Mouse (Mus musculus): Measurements from ENCODE around the gene Pglyrp2. TPM values are rescaled to one million over a fixed set of nuclear protein-coding genes. Genes with fewer than 3 reads are reported as not detected.

Pglyrp2 gene
- polyA plus RNA-seq, 1 experiment from 2014 or later = not detected

- WGBS = 3% methylated on average over 31 of the region's 37 CpGs
- Histone ChIP-seq H3K4me2 (peak overlapping the region; percentile 32), H3K9ac (no peak overlapping the region)
These were observed 27.7 kb downstream of the Pglyrp2 start for GRCm38 (mm10) chr17:32396266-32396665.

GRCm38 (mm10) chr17:32393944-32394343, 30.0 kb downstream of the Pglyrp2 start:
- Histone ChIP-seq H3K9me3 (replicated peaks) (no peaks in the 10 kb centered on the region), H3K4me2 (no peak overlapping the region), H3K4me3 (no peak overlapping the region), H3K36me3 (ENCODE audit: poor library complexity, severe bottlenecking) (no peaks in the 10 kb centered on the region), H3K4me1 (peaks cover 5% of the 10 kb centered on the region), H3K27ac (no peak overlapping the region), H3K27me3 (peaks cover 87% of the 10 kb centered on the region), H3K9ac (no peak overlapping the region)
- WGBS = 82% methylated on average over 10 of the region's 10 CpGs
- ATAC-seq = no peak

More at GRCm38 (mm10) chr17:32396266-32396665, 27.7 kb downstream of the Pglyrp2 start:
- Histone ChIP-seq H3K27ac (no peak overlapping the region), H3K4me1 (peaks cover 5% of the 10 kb centered on the region), H3K4me3 (peak overlapping the region; percentile 8; the same call in 1 of the 2 replicates), H3K27me3 (peaks cover 89% of the 10 kb centered on the region), H3K36me3 (ENCODE audit: poor library complexity, severe bottlenecking) (no peaks in the 10 kb centered on the region), H3K9me3 (replicated peaks) (no peaks in the 10 kb centered on the region)
- ATAC-seq = no peak

DNA sequence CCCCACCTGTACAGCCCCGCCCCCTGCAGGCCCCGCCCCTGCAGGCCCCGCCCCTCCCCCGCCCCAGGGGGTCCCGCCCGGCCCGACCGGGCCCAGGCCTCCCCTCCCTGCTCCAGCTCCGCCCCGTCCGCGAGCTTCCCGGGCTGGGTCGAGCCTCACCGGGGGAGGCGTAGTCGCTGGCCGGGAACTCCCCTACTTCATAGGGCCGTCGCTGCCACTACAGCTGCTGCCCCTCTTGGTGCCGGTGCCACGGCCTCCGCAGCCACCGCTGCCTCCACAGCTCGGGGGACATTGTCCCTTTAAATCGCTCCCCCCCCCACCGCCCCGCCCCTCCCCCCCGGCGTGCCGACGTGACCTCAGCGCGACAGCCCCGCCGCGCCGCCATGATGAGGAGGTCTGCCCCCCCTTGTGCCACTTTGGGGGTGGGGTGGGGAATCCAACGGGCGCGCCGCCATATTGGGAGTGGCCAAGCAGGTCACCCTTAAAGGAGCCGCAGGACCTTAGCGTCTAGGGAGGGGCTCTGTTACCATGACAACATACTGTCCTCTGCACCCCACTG, 34.8 kb downstream of the Pglyrp2 start, which contains the start of gene Wiz:
Gene Wiz, minus strand, starts transcription at position 339 of the 559 bp plus-strand sequence.
- Histone ChIP-seq H3K4me3 (peak within 1 kb of the TSS; percentile 78), H3K9me3 (replicated peaks) (no peaks in the 10 kb centered on the region), H3K4me2 (peak within 1 kb of the TSS; percentile 95), H3K4me1 (peaks cover 18% of the 10 kb centered on the region), H3K27me3 (peaks cover 40% of the 10 kb centered on the region), H3K9ac (peak within 1 kb of the TSS; percentile 85), H3K27ac (peak within 1 kb of the TSS; percentile 77), H3K36me3 (ENCODE audit: poor library complexity, severe bottlenecking) (peaks cover 11% of the 10 kb centered on the region)
- peak; percentile 82 for ATAC-seq
- 1% methylated on average over 36 of the region's 44 CpGs for WGBS

GRCm38 (mm10) chr17:32388370-32389100, 35.4 kb downstream of the Pglyrp2 start:
- Histone ChIP-seq H3K4me3 (peak overlapping the region; percentile 78), H3K9ac (peak overlapping the region; percentile 85), H3K4me1 (peaks cover 18% of the 10 kb centered on the region), H3K9me3 (replicated peaks) (no peaks in the 10 kb centered on the region), H3K36me3 (ENCODE audit: poor library complexity, severe bottlenecking) (peaks cover 18% of the 10 kb centered on the region), H3K27ac (peak overlapping the region; percentile 77), H3K4me2 (peak overlapping the region; percentile 95), H3K27me3 (peaks cover 33% of the 10 kb centered on the region)
- 2% methylated on average over 21 of the region's 39 CpGs for WGBS
- ATAC-seq = peak; percentile 62

DNA sequence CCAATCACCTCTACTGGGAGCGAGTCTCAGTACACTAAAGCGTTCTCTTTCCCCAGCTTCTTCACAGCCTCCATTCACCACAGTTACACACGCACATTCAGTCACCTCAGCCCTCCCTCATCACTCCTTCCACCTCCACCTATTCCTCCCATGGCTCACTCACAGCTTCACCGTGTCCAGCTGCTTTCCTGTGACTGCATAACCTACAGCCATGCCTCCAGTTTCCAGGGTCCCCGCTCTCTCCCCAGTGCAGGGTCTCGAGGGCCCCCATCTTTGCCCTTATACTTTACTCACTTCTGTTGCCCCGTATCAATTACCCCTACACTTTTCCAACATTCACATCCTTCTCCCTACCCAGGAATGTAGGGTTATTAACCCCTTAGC, 36.0 kb downstream of the Pglyrp2 start:
- Histone ChIP-seq H3K9ac (peak overlapping the region; percentile 85), H3K27ac (no peak overlapping the region), H3K4me3 (peak overlapping the region; percentile 78), H3K9me3 (replicated peaks) (no peaks in the 10 kb centered on the region), H3K27me3 (peaks cover 28% of the 10 kb centered on the region), H3K4me1 (peaks cover 18% of the 10 kb centered on the region), H3K4me2 (peak overlapping the region; percentile 95), H3K36me3 (ENCODE audit: poor library complexity, severe bottlenecking) (peaks cover 23% of the 10 kb centered on the region)
- 38% methylated on average over 7 of the region's 7 CpGs for WGBS
- ATAC-seq = no peak

DNA sequence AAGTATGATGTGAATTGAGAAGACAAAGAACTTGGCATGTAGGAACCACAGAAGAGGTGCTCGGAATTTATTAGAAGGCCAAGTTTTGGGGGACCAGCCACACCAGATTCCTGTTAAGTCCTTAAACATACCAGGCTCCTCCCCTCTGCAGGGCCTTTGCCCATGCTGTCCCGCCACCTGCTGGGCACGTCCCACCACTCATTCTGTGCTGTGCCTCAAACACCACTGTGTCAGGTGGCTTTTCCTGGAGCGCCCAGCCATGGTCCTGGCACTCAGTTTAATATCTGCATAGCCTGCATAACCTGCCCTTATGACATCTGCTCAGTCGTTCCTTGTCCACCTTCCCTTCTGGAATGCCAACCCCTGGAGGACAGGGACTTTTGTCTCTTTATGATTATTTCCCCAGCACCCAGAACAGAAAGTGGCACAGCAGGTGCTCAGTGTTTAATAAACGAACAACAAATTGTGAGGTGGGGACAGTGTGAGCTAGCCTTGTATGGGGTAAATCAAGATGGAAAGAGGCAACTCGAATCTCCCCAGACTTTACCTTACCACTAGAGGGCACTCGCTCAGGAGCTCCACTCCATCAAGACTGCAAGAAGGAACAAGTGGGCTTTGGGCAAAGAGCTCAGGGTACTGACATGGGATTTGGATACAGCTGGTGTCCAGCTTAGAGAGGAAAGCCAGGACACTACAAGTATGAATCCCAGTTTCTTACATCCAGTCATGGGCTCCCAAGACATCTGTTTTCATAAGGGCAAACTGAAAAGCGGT, 37.1 kb downstream of the Pglyrp2 start:
- no peak overlapping the region for H3K27ac ChIP-seq
- H3K4me1 ChIP-seq = peaks cover 18% of the 10 kb centered on the region
- ATAC-seq = no peak
- H3K9me3 ChIP-seq (replicated peaks) = no peaks in the 10 kb centered on the region
- WGBS = 70% methylated on average over 9 of the region's 9 CpGs
- H3K36me3 ChIP-seq (ENCODE audit: poor library complexity, severe bottlenecking) = peaks cover 32% of the 10 kb centered on the region
- H3K4me3 ChIP-seq = no peak overlapping the region
- H3K9ac ChIP-seq = no peak overlapping the region
- H3K27me3 ChIP-seq = peaks cover 16% of the 10 kb centered on the region
- no peak overlapping the region for H3K4me2 ChIP-seq

GRCm38 (mm10) chr17:32383661-32384060, 40.3 kb downstream of the Pglyrp2 start:
- Histone ChIP-seq H3K36me3 (ENCODE audit: poor library complexity, severe bottlenecking) (peaks cover 46% of the 10 kb centered on the region), H3K9ac (no peak overlapping the region), H3K4me2 (no peak overlapping the region), H3K4me3 (no peak overlapping the region), H3K27ac (no peak overlapping the region), H3K27me3 (no peaks in the 10 kb centered on the region), H3K9me3 (replicated peaks) (no peaks in the 10 kb centered on the region), H3K4me1 (peaks cover 17% of the 10 kb centered on the region)
- ATAC-seq = no peak
- WGBS = 83% methylated on average over 5 of the region's 5 CpGs

DNA sequence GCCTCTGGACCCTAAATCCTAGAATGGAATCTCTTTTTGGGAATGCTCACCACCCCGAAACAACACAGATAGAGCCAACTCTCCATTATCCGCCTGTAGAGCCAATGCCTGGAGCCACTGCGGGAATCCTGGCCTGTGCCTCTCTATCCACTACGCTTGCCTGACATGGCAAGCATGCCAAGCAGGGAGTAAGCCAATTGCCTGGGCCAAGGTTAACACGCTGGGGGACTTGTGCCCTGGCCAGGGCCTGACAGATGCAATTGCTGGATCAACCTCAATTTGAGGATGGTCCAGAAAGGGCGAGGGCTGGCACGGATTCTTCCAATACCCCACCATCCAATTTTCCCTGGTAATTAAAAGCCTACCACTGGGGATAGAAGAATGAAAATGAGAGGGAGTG, 41.4 kb downstream of the Pglyrp2 start:
- peak; percentile 44; the same call in 1 of the 2 replicates for ATAC-seq
- Histone ChIP-seq H3K27ac (no peak overlapping the region), H3K27me3 (no peaks in the 10 kb centered on the region), H3K4me1 (peaks cover 7% of the 10 kb centered on the region; the same call in 1 of the 2 replicates), H3K9ac (no peak overlapping the region), H3K4me3 (no peak overlapping the region), H3K9me3 (replicated peaks) (no peaks in the 10 kb centered on the region), H3K36me3 (ENCODE audit: poor library complexity, severe bottlenecking) (peaks cover 57% of the 10 kb centered on the region), H3K4me2 (no peak overlapping the region)
- 86% methylated on average over 7 of the region's 7 CpGs for WGBS

GRCm38 (mm10) chr17:32378786-32379185, 45.2 kb downstream of the Pglyrp2 start:
- no peaks in the 10 kb centered on the region for H3K4me1 ChIP-seq
- ATAC-seq = no peak

GRCm38 (mm10) chr17:32377137-32377536, 46.8 kb downstream of the Pglyrp2 start:
- H3K9ac ChIP-seq = no peak overlapping the region
- WGBS = 89% methylated on average over 9 of the region's 9 CpGs

More at GRCm38 (mm10) chr17:32378786-32379185, 45.2 kb downstream of the Pglyrp2 start:
- no peak overlapping the region for H3K27ac ChIP-seq
- 82% methylated on average over 2 of the region's 2 CpGs for WGBS
- no peak overlapping the region for H3K9ac ChIP-seq
- H3K4me2 ChIP-seq = no peak overlapping the region
- no peaks in the 10 kb centered on the region for H3K9me3 ChIP-seq (replicated peaks)
- peaks cover 54% of the 10 kb centered on the region for H3K36me3 ChIP-seq (ENCODE audit: poor library complexity, severe bottlenecking)
- H3K27me3 ChIP-seq = no peaks in the 10 kb centered on the region
- no peak overlapping the region for H3K4me3 ChIP-seq

DNA sequence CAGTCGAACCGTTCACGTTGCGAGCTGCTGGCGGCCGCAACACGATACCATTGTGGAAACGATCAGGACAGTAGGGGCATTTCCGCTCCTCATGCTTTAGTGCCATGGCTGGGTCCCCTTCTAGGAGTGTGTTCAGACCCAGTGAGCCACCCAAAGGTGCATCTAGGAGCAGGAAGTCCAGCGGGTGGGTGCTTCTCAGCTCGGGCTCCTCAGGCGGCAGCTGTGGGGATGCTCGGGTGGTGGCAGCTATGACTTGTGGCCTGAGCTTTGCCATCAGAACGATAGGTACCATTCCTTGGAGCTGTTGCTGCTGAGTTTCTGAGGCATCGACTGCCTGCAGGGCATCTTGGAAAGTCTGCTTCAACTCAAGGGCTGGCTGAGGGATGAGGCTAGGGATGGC, 47.5 kb downstream of the Pglyrp2 start:
- no peak for ATAC-seq
- no peak overlapping the region for H3K4me2 ChIP-seq
- H3K4me3 ChIP-seq = no peak overlapping the region
- no peaks in the 10 kb centered on the region for H3K27me3 ChIP-seq
- H3K27ac ChIP-seq = no peak overlapping the region
- H3K4me1 ChIP-seq = no peaks in the 10 kb centered on the region
- H3K9ac ChIP-seq = no peak overlapping the region
- H3K36me3 ChIP-seq (ENCODE audit: poor library complexity, severe bottlenecking) = peaks cover 37% of the 10 kb centered on the region
- 89% methylated on average over 15 of the region's 15 CpGs for WGBS
- H3K9me3 ChIP-seq (replicated peaks) = no peaks in the 10 kb centered on the region

More at GRCm38 (mm10) chr17:32377137-32377536, 46.8 kb downstream of the Pglyrp2 start:
- ATAC-seq = no peak
- Histone ChIP-seq H3K36me3 (ENCODE audit: poor library complexity, severe bottlenecking) (peaks cover 39% of the 10 kb centered on the region), H3K27ac (no peak overlapping the region), H3K4me1 (no peaks in the 10 kb centered on the region), H3K9me3 (replicated peaks) (no peaks in the 10 kb centered on the region), H3K27me3 (no peaks in the 10 kb centered on the region), H3K4me2 (no peak overlapping the region), H3K4me3 (no peak overlapping the region)

Data from forebrain, embryonic 13.5 days (tissue).